Mouse (Mus musculus) liver, embryonic 14.5 days (tissue): ENCODE data around the gene Amigo3. TPM values are rescaled to one million over a fixed set of nuclear protein-coding genes. Genes with fewer than 3 reads are reported as not detected.

ENCODE experiments used
- ATAC-seq: fragments of 200-750 bp; cut with Nextera tagmentation; 2 replicates; pipeline ENCODE4 v1.8.0; 2017; ENCODE audit warnings: moderate number of reproducible peaks, mild to moderate bottlenecking, moderate library complexity; ENCODE audit not compliant: insufficient read depth
- DNase-seq, 3 experiments: peaks; one replicate each; pipeline ENCODE4 v3.0.0-alpha.2; 2012 to 2013; ENCODE audit warnings: low read depth in 3 of 3, low spot score in 3 of 3
- H3K27ac ChIP-seq: fragments of 300-500 bp; sonication (generic); 2 replicates; pipeline ENCODE4 v1.5.1; 2014; ENCODE audit warnings: moderate library complexity, mild to moderate bottlenecking, control low read depth, inconsistent platforms
- H3K27me3 ChIP-seq: fragments of 300-500 bp; sonication (generic); 2 replicates; pipeline ENCODE4 v1.6.1; 2014; ENCODE audit warnings: mild to moderate bottlenecking, low read length, moderate library complexity; ENCODE audit not compliant: control insufficient read depth, insufficient read depth
- H3K36me3 ChIP-seq: fragments of 300-500 bp; sonication (generic); replicated peaks from 2 replicates; pipeline ENCODE4 v1.6.1; 2014; ENCODE audit warnings: low read depth; ENCODE audit not compliant: control insufficient read depth, insufficient read depth
- H3K4me1 ChIP-seq, 2 experiments: fragments of 200-500 bp in 1 of 2; fragments of 300-500 bp in 1 of 2; sonication (generic) in 1 of 2; replicated peaks; 2 replicates each; pipeline ENCODE4 v1.6.1; 2012 to 2014; ENCODE audit warnings: antibody characterized with exemption in 1 of 2, inconsistent platforms in 1 of 2, low read length in 1 of 2; ENCODE audit not compliant: control insufficient read depth in 2 of 2, insufficient read depth in 2 of 2
- H3K4me2 ChIP-seq: fragments of 300-500 bp; sonication (generic); 2 replicates; pipeline ENCODE4 v1.6.1; 2014; ENCODE audit warnings: low read depth, mild to moderate bottlenecking, control low read depth, moderate library complexity
- H3K4me3 ChIP-seq, 2 experiments: fragments of 200-500 bp in 1 of 2; fragments of 300-500 bp in 1 of 2; sonication (generic) in 1 of 2; 2 replicates each; pipeline ENCODE4 v1.5.1; 2012 to 2014; ENCODE audit warnings: low read depth in 2 of 2, low read length in 2 of 2, mild to moderate bottlenecking in 2 of 2, control low read depth in 1 of 2, inconsistent platforms in 1 of 2, moderate library complexity in 1 of 2; ENCODE audit not compliant: insufficient read depth in 1 of 2
- H3K9ac ChIP-seq: fragments of 300-500 bp; sonication (generic); replicated peaks from 2 replicates; pipeline ENCODE4 v1.6.1; 2014; ENCODE audit warnings: mild to moderate bottlenecking, control low read depth, moderate library complexity
- H3K9me3 ChIP-seq: fragments of 300-500 bp; sonication (generic); 2 replicates; pipeline ENCODE4 v1.6.1; 2016; ENCODE audit warnings: low read length, mixed read lengths; ENCODE audit not compliant: control insufficient read depth
- CTCF ChIP-seq: IDR thresholded peaks from 2 replicates; pipeline ENCODE4 v1.5.1; 2016; ENCODE audit warnings: antibody characterized with exemption, low read depth, control low read depth
- EP300 ChIP-seq: IDR thresholded peaks from 2 replicates; pipeline ENCODE4 v1.6.1; 2016; ENCODE audit warnings: antibody characterized with exemption, low read depth
- WGBS: fragments of 180-500 bp; shearing (Covaris S2); extraction: QIAGEN DNeasy Blood & Tissue Kit; methylation state at CpG from one replicate; pipeline ENCODE4 v1.1.7; 2014; ENCODE audit not compliant: insufficient replicate concordance; 5-methylcytosine and 5-hydroxymethylcytosine counted together
- polyA plus RNA-seq, 2 experiments: library from polyadenylated mRNA; depleted of rRNA in 1 of 2; stranded (reverse) in 1 of 2; unstranded in 1 of 2; fragments of >200 nt; fragmentation: Nextera tagmentation in 1 of 2; extraction: Ambion mirVana in 1 of 2; gene quantifications; 2 replicates each; pipeline versions ENCODE4 v1.2.1 to v1.2.3; 2012 to 2014

The Amigo3 gene
- polyA plus RNA-seq, 2 experiments, result 0.51 to 0.89 TPM

- H3K9ac ChIP-seq, result no peak overlapping the region
- no peak for ATAC-seq
- H3K27ac ChIP-seq, result no peak overlapping the region
Measured at GRCm38 (mm10) chr9:108069007-108069406, 16.0 kb downstream of the Amigo3 start.

DNA sequence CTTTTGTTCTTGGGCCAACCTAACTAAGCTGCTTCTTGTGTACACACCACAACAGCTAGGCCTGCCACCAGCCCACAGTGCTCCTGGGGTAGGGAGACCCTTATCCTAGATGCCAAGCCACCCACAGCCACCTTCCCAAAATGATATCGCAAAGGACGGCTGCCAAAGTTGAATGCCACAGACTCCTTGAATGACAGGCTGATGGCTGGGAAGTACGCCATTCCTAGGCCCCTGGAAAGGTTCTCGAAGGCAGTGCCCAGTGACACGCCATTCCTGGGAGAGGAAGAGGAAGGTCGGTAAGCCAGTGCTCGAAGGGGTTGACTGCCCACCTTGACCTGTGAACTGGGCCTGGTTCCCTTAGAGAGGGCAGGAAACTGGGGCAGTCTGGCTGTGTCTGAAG lies 16.6 kb downstream of the Amigo3 start:
- H3K27ac ChIP-seq, result no peak overlapping the region
- H3K36me3 ChIP-seq, result peaks cover 96% of the 10 kb centered on the region
- ATAC-seq, result no peak
- no peak for DNase-seq
- H3K4me1 ChIP-seq, result peaks cover 0 to 5% of the 10 kb centered on the region in 2 experiments; a peak in 1 of 4 replicates
- no peak overlapping the region for H3K4me2 ChIP-seq
- WGBS, result 87% methylated on average over 7 of the region's 7 CpGs
- H3K9ac ChIP-seq, result no peak overlapping the region
- no peaks in the 10 kb centered on the region for H3K9me3 ChIP-seq
- TF ChIP-seq EP300 (no peak), CTCF (no peak)
- no peaks in the 10 kb centered on the region for H3K27me3 ChIP-seq
- H3K4me3 ChIP-seq, result no peak overlapping the region

More at GRCm38 (mm10) chr9:108069007-108069406, 16.0 kb downstream of the Amigo3 start:
- Histone ChIP-seq H3K9me3 (no peaks in the 10 kb centered on the region), H3K4me2 (no peak overlapping the region), H3K4me3 (no peak overlapping the region), H3K27me3 (no peaks in the 10 kb centered on the region), H3K4me1 (peaks cover 0 to 5% of the 10 kb centered on the region in 2 experiments; a peak in 1 of 4 replicates), H3K36me3 (peaks cover 96% of the 10 kb centered on the region)
- TF ChIP-seq EP300, result no peak
- no peak for TF ChIP-seq CTCF
- no peak for DNase-seq
- 88% methylated on average over 9 of the region's 9 CpGs for WGBS

- 79% methylated on average over 4 of the region's 4 CpGs for WGBS
- no peak overlapping the region for H3K4me2 ChIP-seq
- TF ChIP-seq EP300, result no peak
- no peak for TF ChIP-seq CTCF
- H3K9me3 ChIP-seq, result no peaks in the 10 kb centered on the region
- no peaks in the 10 kb centered on the region for H3K27me3 ChIP-seq
- peaks cover 89% of the 10 kb centered on the region for H3K36me3 ChIP-seq
- DNase-seq, result no peak
- H3K9ac ChIP-seq, result no peak overlapping the region
- no peak overlapping the region for H3K4me3 ChIP-seq
- peaks cover 0 to 7% of the 10 kb centered on the region in 2 experiments; a peak in 1 of 4 replicates for H3K4me1 ChIP-seq
- no peak for ATAC-seq
- H3K27ac ChIP-seq, result no peak overlapping the region
Measured at GRCm38 (mm10) chr9:108071801-108072200, 18.8 kb downstream of the Amigo3 start.

DNA sequence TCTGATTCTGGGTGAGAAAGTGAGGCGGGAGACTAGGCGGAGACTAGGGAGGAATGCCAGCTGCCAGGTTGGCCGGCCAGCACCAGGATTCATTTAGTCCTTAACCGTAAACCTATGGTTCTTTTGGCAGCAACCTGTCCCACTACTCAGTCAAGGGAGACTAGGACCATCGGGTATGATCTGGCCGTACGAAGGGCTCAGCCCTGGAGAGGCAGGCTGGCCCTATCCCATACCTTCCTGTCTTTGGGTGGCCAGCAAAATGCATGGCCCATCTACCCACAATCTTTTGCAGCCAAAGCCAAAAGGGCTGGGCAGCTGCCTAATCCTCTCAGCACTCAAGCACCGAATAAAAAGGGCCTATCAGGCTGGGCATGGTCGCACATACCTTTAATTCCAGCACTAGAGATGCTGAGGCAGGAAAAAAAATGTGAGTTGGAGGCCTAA lies 19.5 kb downstream of the Amigo3 start:
- 87% methylated on average over 9 of the region's 9 CpGs for WGBS
- ATAC-seq (no peak), DNase-seq (no peak)
- H3K4me2 ChIP-seq, result no peak overlapping the region
- no peaks in the 10 kb centered on the region for H3K27me3 ChIP-seq
- no peak overlapping the region for H3K27ac ChIP-seq
- H3K4me3 ChIP-seq, result no peak overlapping the region
- H3K36me3 ChIP-seq, result peaks cover 87% of the 10 kb centered on the region
- no peaks in the 10 kb centered on the region for H3K9me3 ChIP-seq
- TF ChIP-seq EP300, result no peak
- TF ChIP-seq CTCF, result no peak
- peaks cover 5 to 10% of the 10 kb centered on the region in 2 experiments; a peak in 3 of 4 replicates for H3K4me1 ChIP-seq
- no peak overlapping the region for H3K9ac ChIP-seq

- Histone ChIP-seq H3K4me1 (peaks cover 5 to 18% of the 10 kb centered on the region in 2 experiments; a peak in 3 of 4 replicates), H3K27ac (no peak overlapping the region), H3K9me3 (no peaks in the 10 kb centered on the region), H3K36me3 (peaks cover 79% of the 10 kb centered on the region), H3K9ac (no peak overlapping the region), H3K4me2 (no peak overlapping the region), H3K4me3 (no peak overlapping the region), H3K27me3 (no peaks in the 10 kb centered on the region)
- no peak for TF ChIP-seq EP300
- no peak for TF ChIP-seq CTCF
- 79% methylated on average over 7 of the region's 7 CpGs for WGBS
- no peak for ATAC-seq
- no peak for DNase-seq
Measured at GRCm38 (mm10) chr9:108073141-108073930, 20.4 kb downstream of the Amigo3 start.
